Mouse (Mus musculus) left cerebral cortex, postnatal 14 days (tissue): ENCODE measurements around the gene Dynlrb2. TPM values are rescaled to one million over a fixed set of nuclear protein-coding genes. Genes with fewer than 3 reads are reported as not detected.
A peak's percentile ranks its signal among the peaks of the same experiment; 100 is the strongest.

Experiments
- DNase-seq, 2 experiments: peaks; one replicate each; pipeline ENCODE4 v3.0.0; 2021 to 2022; ENCODE audit warnings: low spot score in 2 of 2, mixed read lengths in 1 of 2
- intact Hi-C: fragments of 180-260 bp; cut with DNase I; formaldehyde crosslinking; loops from one replicate; pipeline ENCODE4 v1.15.1; 2025
- long read RNA-seq, 2 experiments: library from polyadenylated mRNA; stranded (forward); transcript quantifications; one replicate each; pipeline ENCODE4 v2.0.0; 2021
- total RNA-seq, 2 experiments: library from RNA; stranded (reverse); gene quantifications; 2 replicates each; pipeline ENCODE4 v1.2.3; 2021

Dynlrb2 gene
- total RNA-seq: 1 to 10 TPM in 1 of 2 experiments, under 1 TPM in 1; 0.79 to 1.2 TPM
- long read RNA-seq, experiment 1: 0 reads
- long read RNA-seq, experiment 2: 0 reads

GRCm38 (mm10) chr8:116504477-116505120 lies at the start of gene Dynlrb2:
Gene Dynlrb2 (plus strand): TSS chr8:116504974.
- intact Hi-C loops: no loop called here
- peak; percentile 94 to 97 for DNase-seq

- intact Hi-C loops: no loop called here
- DNase-seq: no peak
Observed at GRCm38 (mm10) chr8:116458569-116458968, 46.2 kb upstream of the Dynlrb2 start.

- intact Hi-C loops: no loop called here
- DNase-seq: no peak
Observed at GRCm38 (mm10) chr8:116461472-116461871, 43.3 kb upstream of the Dynlrb2 start.

- intact Hi-C loops: no loop called here
- no peak for DNase-seq
Observed at GRCm38 (mm10) chr8:116466586-116466985, 38.2 kb upstream of the Dynlrb2 start.

GRCm38 (mm10) chr8:116467027-116467426 lies 37.7 kb upstream of the Dynlrb2 start:
- intact Hi-C loops: no loop called here
- no peak for DNase-seq

- intact Hi-C loops: no loop called here
- no peak for DNase-seq
Observed at GRCm38 (mm10) chr8:116477941-116478340, 26.8 kb upstream of the Dynlrb2 start.

- intact Hi-C loops: no loop called here
- DNase-seq: no peak
Observed at GRCm38 (mm10) chr8:116478681-116479080, 26.1 kb upstream of the Dynlrb2 start.

- DNase-seq: peak; percentile 59 to 72
- intact Hi-C loops: loop anchor here (5.0 to 10.0 kb wide), 2 partner anchors 274 to 386 kb away; no protein-coding TSS in a partner anchor
Observed at GRCm38 (mm10) chr8:116480894-116481293, 23.9 kb upstream of the Dynlrb2 start.

- intact Hi-C loops: loop anchor here (5.0 to 10.0 kb wide), 2 partner anchors 272 to 385 kb away; no protein-coding TSS in a partner anchor
- no peak for DNase-seq
Observed at GRCm38 (mm10) chr8:116482738-116483137, 22.0 kb upstream of the Dynlrb2 start.

- DNase-seq: peak in 1 of 2 experiments; percentile 28
- intact Hi-C loops: loop anchor here (5.0 to 10.0 kb wide), 2 partner anchors 271 to 383 kb away; no protein-coding TSS in a partner anchor
Observed at GRCm38 (mm10) chr8:116484087-116484486, 20.7 kb upstream of the Dynlrb2 start.

- intact Hi-C loops: loop anchor here (10.0 kb wide), 1 partner anchor 266 kb away; no protein-coding TSS in a partner anchor
- no peak for DNase-seq
Observed at GRCm38 (mm10) chr8:116488546-116488945, 16.2 kb upstream of the Dynlrb2 start.

GRCm38 (mm10) chr8:116500057-116500809 lies 4.5 kb upstream of the Dynlrb2 start:
- DNase-seq: no peak
- intact Hi-C loops: no loop called here

- no peak for DNase-seq
- intact Hi-C loops: no loop called here
Observed at GRCm38 (mm10) chr8:116508721-116509120, 3.9 kb downstream of the Dynlrb2 start.

- intact Hi-C loops: no loop called here
- DNase-seq: no peak
Observed at GRCm38 (mm10) chr8:116509247-116509646, 4.5 kb downstream of the Dynlrb2 start.

- no peak for DNase-seq
- intact Hi-C loops: no loop called here
Observed at GRCm38 (mm10) chr8:116519676-116520075, 14.9 kb downstream of the Dynlrb2 start.

- intact Hi-C loops: no loop called here
Observed at GRCm38 (mm10) chr8:116521208-116521607, 16.4 kb downstream of the Dynlrb2 start.

GRCm38 (mm10) chr8:116521641-116522040 lies 16.9 kb downstream of the Dynlrb2 start:
- intact Hi-C loops: no loop called here
- no peak for DNase-seq

More at GRCm38 (mm10) chr8:116521208-116521607, 16.4 kb downstream of the Dynlrb2 start:
- no peak for DNase-seq

GRCm38 (mm10) chr8:116522104-116522767 lies 17.5 kb downstream of the Dynlrb2 start:
- DNase-seq: no peak
- intact Hi-C loops: no loop called here

GRCm38 (mm10) chr8:116524915-116525314 lies 20.1 kb downstream of the Dynlrb2 start:
- intact Hi-C loops: no loop called here
- no peak for DNase-seq

- intact Hi-C loops: no loop called here
- DNase-seq: no peak
Observed at GRCm38 (mm10) chr8:116528736-116529135, 24.0 kb downstream of the Dynlrb2 start.
